Mouse (Mus musculus) forebrain, embryonic 16.5 days (tissue): ENCODE results near the gene Themis2. TPM values are rescaled to one million over a fixed set of nuclear protein-coding genes. Genes with fewer than 3 reads are reported as not detected.
"Not testable (repeated sequence)": the region's sequence is repeated elsewhere in the genome, so short reads cannot be mapped to it uniquely, and the experiment has no call there.

Experiments used
- ATAC-seq: fragments of 200-750 bp; cut with Nextera tagmentation; 2 replicates; pipeline ENCODE4 v1.8.0; 2017; ENCODE audit warnings: mild to moderate bottlenecking, moderate library complexity
- H3K27ac ChIP-seq: fragments of 300-500 bp; sonication (generic); 2 replicates; pipeline ENCODE4 v1.5.1; 2014; ENCODE audit warnings: low read length, control low read depth
- H3K27me3 ChIP-seq: fragments of 300-500 bp; sonication (generic); replicated peaks from 2 replicates; pipeline ENCODE4 v1.6.1; 2014; ENCODE audit warnings: low read length; ENCODE audit not compliant: control insufficient read depth, insufficient read depth
- H3K36me3 ChIP-seq: fragments of 300-500 bp; sonication (generic); 2 replicates; pipeline ENCODE4 v1.6.1; 2014; ENCODE audit not compliant: control insufficient read depth, insufficient read depth
- H3K4me1 ChIP-seq: fragments of 300-500 bp; sonication (generic); replicated peaks from 2 replicates; pipeline ENCODE4 v1.6.1; 2014; ENCODE audit warnings: low read length; ENCODE audit not compliant: control insufficient read depth, insufficient read depth
- H3K4me2 ChIP-seq: fragments of 300-500 bp; sonication (generic); 2 replicates; pipeline ENCODE4 v1.6.1; 2014; ENCODE audit warnings: mild to moderate bottlenecking, low read length, control low read depth
- H3K4me3 ChIP-seq: fragments of 300-500 bp; sonication (generic); replicated peaks from 2 replicates; pipeline ENCODE4 v1.5.1; 2014; ENCODE audit warnings: mild to moderate bottlenecking, low read length, control low read depth
- H3K9ac ChIP-seq: fragments of 300-500 bp; sonication (generic); replicated peaks from 2 replicates; pipeline ENCODE4 v1.6.1; 2014; ENCODE audit warnings: low read depth, low read length, control low read depth
- H3K9me3 ChIP-seq: fragments of 300-500 bp; sonication (generic); 2 replicates; pipeline ENCODE4 v1.6.1; 2016; ENCODE audit warnings: low read length; ENCODE audit not compliant: control insufficient read depth
- WGBS: fragments of 180-500 bp; shearing (Covaris S2); extraction: QIAGEN DNeasy Blood & Tissue Kit; methylation state at CpG from one replicate; pipeline ENCODE4 v1.1.7; 2014; 5-methylcytosine and 5-hydroxymethylcytosine counted together
- polyA plus RNA-seq: library from polyadenylated mRNA; unstranded; fragments of >200 nt; fragmentation: Nextera tagmentation; extraction: Ambion mirVana; gene quantifications from 2 replicates; pipeline ENCODE4 v1.2.1, GENCODE M21; 2015

Themis2 gene
- polyA plus RNA-seq, 1 experiment from 2014 or later, result 0.18 TPM

GRCm38 (mm10) chr4:132748778-132749177, 47.4 kb downstream of the Themis2 start:
- no peaks in the 10 kb centered on the region for H3K9me3 ChIP-seq
- H3K4me1 ChIP-seq, result peaks cover 8% of the 10 kb centered on the region
- H3K4me2 ChIP-seq, result no peak overlapping the region
- H3K36me3 ChIP-seq, result no peaks in the 10 kb centered on the region
- H3K27ac ChIP-seq, result no peak overlapping the region
- H3K27me3 ChIP-seq, result no peaks in the 10 kb centered on the region
- H3K4me3 ChIP-seq, result no peak overlapping the region
- 94% methylated on average over 4 of the region's 4 CpGs for WGBS
- no peak for ATAC-seq
- H3K9ac ChIP-seq, result no peak overlapping the region

- WGBS, result 79% methylated on average over 9 of the region's 9 CpGs
- Histone ChIP-seq H3K4me2 (no peak overlapping the region), H3K9ac (no peak overlapping the region), H3K4me1 (peaks cover 9% of the 10 kb centered on the region), H3K27me3 (no peaks in the 10 kb centered on the region), H3K27ac (no peak overlapping the region), H3K36me3 (no peaks in the 10 kb centered on the region), H3K9me3 (no peaks in the 10 kb centered on the region), H3K4me3 (no peak overlapping the region)
- ATAC-seq, result no peak
These were observed 48.4 kb downstream of the Themis2 start for GRCm38 (mm10) chr4:132747664-132748259.

- Histone ChIP-seq H3K9me3 (no peaks in the 10 kb centered on the region), H3K9ac (no peak overlapping the region), H3K4me1 (peaks cover 9% of the 10 kb centered on the region), H3K27ac (no peak overlapping the region), H3K4me2 (no peak overlapping the region), H3K27me3 (no peaks in the 10 kb centered on the region), H3K4me3 (no peak overlapping the region), H3K36me3 (no peaks in the 10 kb centered on the region)
- WGBS, result 87% methylated on average over 9 of the region's 9 CpGs
- ATAC-seq, result no peak
These were observed 49.2 kb downstream of the Themis2 start for GRCm38 (mm10) chr4:132746911-132747517.

- peak overlapping the region; percentile 17; the same call in 1 of the 2 replicates for H3K27ac ChIP-seq
- no peaks in the 10 kb centered on the region for H3K36me3 ChIP-seq
- 69% methylated on average over 11 of the region's 11 CpGs for WGBS
- no peaks in the 10 kb centered on the region for H3K9me3 ChIP-seq
- peak; percentile 36; the same call in 1 of the 2 replicates for ATAC-seq
- H3K27me3 ChIP-seq, result no peaks in the 10 kb centered on the region
- no peak overlapping the region for H3K4me2 ChIP-seq
- no peak overlapping the region for H3K4me3 ChIP-seq
- peaks cover 9% of the 10 kb centered on the region for H3K4me1 ChIP-seq
- no peak overlapping the region for H3K9ac ChIP-seq
These were observed 51.9 kb downstream of the Themis2 start for GRCm38 (mm10) chr4:132743992-132744911.

GRCm38 (mm10) chr4:132741491-132741890, 54.7 kb downstream of the Themis2 start:
- no peak overlapping the region for H3K9ac ChIP-seq
- WGBS, result 95% methylated on average over 7 of the region's 7 CpGs
- no peaks in the 10 kb centered on the region for H3K27me3 ChIP-seq

GRCm38 (mm10) chr4:132737154-132737553, 59.0 kb downstream of the Themis2 start:
- H3K4me1 ChIP-seq, H3K27ac ChIP-seq, H3K9me3 ChIP-seq, H3K9ac ChIP-seq, ATAC-seq, H3K36me3 ChIP-seq, H3K4me2 ChIP-seq, H3K27me3 ChIP-seq, H3K4me3 ChIP-seq: not testable (repeated sequence)
- WGBS, result 93% methylated on average over 9 of the region's 9 CpGs

More at GRCm38 (mm10) chr4:132741491-132741890, 54.7 kb downstream of the Themis2 start:
- Histone ChIP-seq H3K4me2 (no peak overlapping the region), H3K27ac (no peak overlapping the region), H3K4me3 (no peak overlapping the region), H3K4me1 (peaks cover 9% of the 10 kb centered on the region), H3K36me3 (no peaks in the 10 kb centered on the region), H3K9me3 (no peaks in the 10 kb centered on the region)
- ATAC-seq, result no peak

- H3K9ac ChIP-seq, result no peak overlapping the region
- WGBS, result 86% methylated on average over 3 of the region's 3 CpGs
- H3K36me3 ChIP-seq, result no peaks in the 10 kb centered on the region
- no peak overlapping the region for H3K4me2 ChIP-seq
- no peaks in the 10 kb centered on the region for H3K27me3 ChIP-seq
- no peak overlapping the region for H3K27ac ChIP-seq
- no peak for ATAC-seq
- no peak overlapping the region for H3K4me3 ChIP-seq
- H3K4me1 ChIP-seq, result peaks cover 9% of the 10 kb centered on the region
- H3K9me3 ChIP-seq, result no peaks in the 10 kb centered on the region
These were observed 60.3 kb downstream of the Themis2 start for GRCm38 (mm10) chr4:132735894-132736293.

GRCm38 (mm10) chr4:132735389-132735788, 60.8 kb downstream of the Themis2 start:
- ATAC-seq, result no peak
- H3K9ac ChIP-seq, result no peak overlapping the region
- H3K27me3 ChIP-seq, result no peaks in the 10 kb centered on the region
- peaks cover 9% of the 10 kb centered on the region for H3K4me1 ChIP-seq
- WGBS, result 72% methylated on average over 2 of the region's 2 CpGs
- no peaks in the 10 kb centered on the region for H3K9me3 ChIP-seq
- H3K4me2 ChIP-seq, result no peak overlapping the region
- H3K4me3 ChIP-seq, result no peak overlapping the region
- H3K36me3 ChIP-seq, result no peaks in the 10 kb centered on the region
- H3K27ac ChIP-seq, result no peak overlapping the region

GRCm38 (mm10) chr4:132734766-132735165, 61.4 kb downstream of the Themis2 start:
- WGBS, result 89% methylated on average over 2 of the region's 2 CpGs
- Histone ChIP-seq H3K4me3 (no peak overlapping the region), H3K9ac (no peak overlapping the region), H3K27me3 (no peaks in the 10 kb centered on the region), H3K9me3 (no peaks in the 10 kb centered on the region), H3K27ac (no peak overlapping the region), H3K36me3 (no peaks in the 10 kb centered on the region), H3K4me2 (no peak overlapping the region), H3K4me1 (peaks cover 9% of the 10 kb centered on the region)
- ATAC-seq, result no peak
